Mouse (Mus musculus): ENCODE results near the gene Chit1. TPM values are rescaled to one million over a fixed set of nuclear protein-coding genes. Genes with fewer than 3 reads are reported as not detected.

The Chit1 gene
- polyA plus RNA-seq, 1 experiment: not detected

DNA sequence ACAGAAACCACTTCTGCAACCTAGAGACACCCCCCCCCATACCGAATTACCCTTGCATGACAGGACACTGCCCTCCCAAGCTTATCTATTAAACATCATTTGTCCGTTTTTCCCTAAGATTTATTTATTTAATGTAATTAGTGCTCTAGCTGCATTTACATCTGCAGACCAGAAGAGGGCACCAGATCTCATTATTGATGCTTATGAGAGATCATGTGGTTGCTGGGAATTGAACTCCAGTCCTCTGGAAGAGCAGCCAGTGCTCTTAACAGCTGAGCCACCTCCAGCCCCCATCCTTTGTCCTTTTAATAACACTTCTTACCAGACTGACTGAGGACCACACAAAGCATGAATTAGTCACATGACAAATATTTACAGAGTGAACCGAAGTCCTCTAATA lies 43.6 kb downstream of the Chit1 start:
- 44% methylated on average over 3 of the region's 3 CpGs for WGBS
- no peaks in the 10 kb centered on the region for H3K27me3 ChIP-seq (ENCODE audit: control insufficient read depth, insufficient read depth, low read length)
- peak; percentile 33; the same call in 1 of the 2 replicates for TF ChIP-seq CTCF (IDR thresholded peaks at IDR 0.05; ENCODE audit: extremely low read depth, insufficient read length, insufficient replicate concordance, low read depth, low read length)
- TF ChIP-seq POLR2A (IDR thresholded peaks at IDR 0.05; ENCODE audit: low read depth, low read length): no peak
- H3K4me3 ChIP-seq (ENCODE audit: low read depth, low read length): no peak overlapping the region
- H3K36me3 ChIP-seq (ENCODE audit: control insufficient read depth, insufficient read depth, low read length): no peaks in the 10 kb centered on the region
- no peak overlapping the region for H3K27ac ChIP-seq (ENCODE audit: insufficient read depth, low read depth, low read length)
- H3K4me1 ChIP-seq (ENCODE audit: control insufficient read depth, insufficient read depth, insufficient read length, low read length): no peaks in the 10 kb centered on the region

DNA sequence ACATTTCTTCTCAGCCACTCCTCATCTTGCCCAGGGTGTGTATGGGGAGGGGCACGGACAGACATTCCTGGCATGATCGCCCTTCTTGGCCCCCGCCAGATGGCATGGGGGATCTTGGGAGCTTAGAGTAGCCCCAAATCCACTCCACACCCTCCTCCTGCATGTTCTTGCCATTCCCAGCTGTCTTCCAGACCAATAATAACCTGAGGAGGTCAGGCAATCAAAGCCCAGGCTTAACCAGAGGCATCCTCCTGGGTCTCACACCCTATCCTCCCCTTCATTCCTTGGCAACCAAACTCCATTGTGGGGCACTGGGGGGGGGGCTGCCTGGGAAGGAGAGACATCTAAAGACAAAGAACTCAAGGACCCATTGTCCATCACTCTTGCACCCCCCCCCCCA lies 49.4 kb downstream of the Chit1 start:
- no peak overlapping the region for H3K4me3 ChIP-seq (ENCODE audit: low read depth, low read length)
- no peaks in the 10 kb centered on the region for H3K36me3 ChIP-seq (ENCODE audit: control insufficient read depth, insufficient read depth, low read length)
- TF ChIP-seq CTCF (IDR thresholded peaks at IDR 0.05; ENCODE audit: extremely low read depth, insufficient read length, insufficient replicate concordance, low read depth, low read length) (no peak), POLR2A (IDR thresholded peaks at IDR 0.05; ENCODE audit: low read depth, low read length) (no peak)
- H3K4me1 ChIP-seq (ENCODE audit: control insufficient read depth, insufficient read depth, insufficient read length, low read length): no peaks in the 10 kb centered on the region
- H3K27ac ChIP-seq (ENCODE audit: insufficient read depth, low read depth, low read length): no peak overlapping the region
- H3K27me3 ChIP-seq (ENCODE audit: control insufficient read depth, insufficient read depth, low read length): no peaks in the 10 kb centered on the region
- WGBS: 81% methylated on average over 3 of the region's 3 CpGs

DNA sequence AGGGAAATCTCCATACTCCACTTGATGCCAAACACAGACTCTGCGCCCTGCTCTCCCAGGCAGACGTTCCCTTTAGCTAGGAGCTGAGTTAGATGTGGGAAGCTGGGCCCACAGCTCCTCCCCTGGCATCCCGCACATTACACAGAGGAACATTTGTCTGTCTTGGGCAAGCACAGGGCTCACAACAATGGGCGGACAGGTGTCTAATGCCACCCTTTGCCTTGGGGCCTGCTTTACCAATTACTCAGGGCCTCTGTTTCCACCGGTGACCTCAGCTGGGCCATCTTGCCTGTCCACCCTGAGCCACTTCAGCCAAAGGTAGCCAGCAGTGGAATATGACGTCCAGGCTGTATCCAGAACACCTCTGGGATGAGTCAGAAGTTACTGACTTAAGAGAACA lies 50.4 kb downstream of the Chit1 start:
- Histone ChIP-seq H3K4me3 (ENCODE audit: low read depth, low read length) (no peak overlapping the region), H3K27ac (ENCODE audit: insufficient read depth, low read depth, low read length) (no peak overlapping the region), H3K36me3 (ENCODE audit: control insufficient read depth, insufficient read depth, low read length) (no peaks in the 10 kb centered on the region), H3K27me3 (ENCODE audit: control insufficient read depth, insufficient read depth, low read length) (no peaks in the 10 kb centered on the region), H3K4me1 (ENCODE audit: control insufficient read depth, insufficient read depth, insufficient read length, low read length) (no peaks in the 10 kb centered on the region)
- TF ChIP-seq POLR2A (IDR thresholded peaks at IDR 0.05; ENCODE audit: low read depth, low read length) (no peak), CTCF (IDR thresholded peaks at IDR 0.05; ENCODE audit: extremely low read depth, insufficient read length, insufficient replicate concordance, low read depth, low read length) (no peak)
- WGBS: 88% methylated on average over 6 of the region's 6 CpGs

DNA sequence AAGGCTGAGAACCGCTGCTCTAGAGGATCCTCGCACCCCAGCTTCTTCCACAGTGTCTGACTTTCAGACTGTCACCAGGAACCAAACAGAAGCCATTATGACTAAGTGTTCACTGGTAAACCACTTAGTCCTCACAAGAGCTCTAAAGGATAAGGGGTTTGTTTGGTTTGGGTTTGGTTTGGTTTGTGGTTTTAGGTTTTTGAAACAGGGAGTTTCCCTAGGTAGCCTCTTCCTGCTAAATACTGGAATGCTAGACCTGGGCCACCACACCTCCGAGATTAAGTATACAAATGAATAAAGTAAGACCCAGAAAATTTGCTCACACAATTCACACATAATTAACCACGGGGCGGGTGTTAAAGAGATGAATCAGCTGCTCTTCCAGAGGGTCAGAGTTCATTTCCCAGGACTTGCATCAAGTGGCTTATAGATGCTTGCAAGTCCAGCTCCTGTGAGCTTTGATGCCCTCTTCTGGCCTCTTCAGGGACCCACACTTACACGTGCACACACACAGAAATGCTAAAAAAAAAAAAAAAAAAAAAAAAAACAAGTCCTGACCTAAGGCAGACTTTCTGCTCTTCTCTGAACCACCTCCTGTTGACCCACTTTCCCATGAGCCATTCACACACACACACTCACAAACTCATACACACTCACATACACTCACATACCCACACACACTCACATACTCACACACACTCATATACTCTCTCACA lies 51.6 kb downstream of the Chit1 start:
- H3K27me3 ChIP-seq (ENCODE audit: control insufficient read depth, insufficient read depth, low read length): no peaks in the 10 kb centered on the region
- no peak overlapping the region for H3K27ac ChIP-seq (ENCODE audit: insufficient read depth, low read depth, low read length)
- H3K4me3 ChIP-seq (ENCODE audit: low read depth, low read length): no peak overlapping the region
- whole genome bisulfite sequencing: 64% methylated on average over 6 of the region's 6 CpGs
- no peaks in the 10 kb centered on the region for H3K4me1 ChIP-seq (ENCODE audit: control insufficient read depth, insufficient read depth, insufficient read length, low read length)
- H3K36me3 ChIP-seq (ENCODE audit: control insufficient read depth, insufficient read depth, low read length): no peaks in the 10 kb centered on the region
- TF ChIP-seq POLR2A (IDR thresholded peaks at IDR 0.05; ENCODE audit: low read depth, low read length): no peak
- no peak for TF ChIP-seq CTCF (IDR thresholded peaks at IDR 0.05; ENCODE audit: extremely low read depth, insufficient read length, insufficient replicate concordance, low read depth, low read length)

DNA sequence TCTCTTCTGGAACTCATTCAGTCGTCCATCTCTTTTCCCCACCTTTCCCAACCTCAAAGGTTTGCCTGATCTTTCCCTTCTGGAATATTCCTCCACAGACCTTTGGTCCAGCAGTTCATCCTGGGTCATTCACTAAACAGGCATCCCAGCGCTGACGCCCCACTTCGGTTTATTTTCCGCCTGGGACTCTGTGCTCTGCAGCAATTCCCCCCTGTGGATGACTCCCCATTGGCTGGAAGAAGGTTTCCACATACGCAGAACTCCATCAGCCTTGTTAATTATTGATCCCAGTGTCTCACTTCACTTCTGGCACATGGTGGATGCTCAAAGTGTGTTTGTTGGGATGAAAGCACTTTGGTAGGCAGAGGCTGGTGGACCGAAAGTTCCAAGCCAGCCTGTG lies 52.4 kb downstream of the Chit1 start:
- Histone ChIP-seq H3K36me3 (ENCODE audit: control insufficient read depth, insufficient read depth, low read length) (no peaks in the 10 kb centered on the region), H3K27me3 (ENCODE audit: control insufficient read depth, insufficient read depth, low read length) (no peaks in the 10 kb centered on the region), H3K27ac (ENCODE audit: insufficient read depth, low read depth, low read length) (no peak overlapping the region), H3K4me1 (ENCODE audit: control insufficient read depth, insufficient read depth, insufficient read length, low read length) (peaks cover 5% of the 10 kb centered on the region; the same call in 1 of the 2 replicates), H3K4me3 (ENCODE audit: low read depth, low read length) (no peak overlapping the region)
- TF ChIP-seq CTCF (IDR thresholded peaks at IDR 0.05; ENCODE audit: extremely low read depth, insufficient read length, insufficient replicate concordance, low read depth, low read length) (no peak), POLR2A (IDR thresholded peaks at IDR 0.05; ENCODE audit: low read depth, low read length) (no peak)
- WGBS: 43% methylated on average over 7 of the region's 7 CpGs

DNA sequence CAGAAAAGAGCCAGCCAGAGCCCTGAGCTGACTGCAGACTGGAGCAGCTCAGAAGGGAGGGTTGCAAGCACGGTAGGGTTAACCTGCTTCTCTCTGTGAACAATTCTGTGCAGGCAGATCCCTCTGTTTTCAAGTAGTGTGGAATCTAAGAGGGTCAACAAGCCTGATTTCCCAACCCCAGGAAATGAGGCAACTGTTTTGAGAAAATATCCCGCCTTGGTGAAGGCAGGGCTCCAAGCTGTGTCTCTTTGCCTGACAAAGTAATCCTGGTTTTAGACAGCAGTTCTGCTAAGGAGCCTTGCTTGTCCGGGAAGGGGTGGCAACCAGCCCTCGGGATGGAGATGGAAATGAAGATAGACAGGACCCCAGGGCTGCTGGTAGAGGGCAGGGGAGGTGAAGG lies 53.4 kb downstream of the Chit1 start:
- Histone ChIP-seq H3K27ac (ENCODE audit: insufficient read depth, low read depth, low read length) (no peak overlapping the region), H3K27me3 (ENCODE audit: control insufficient read depth, insufficient read depth, low read length) (no peaks in the 10 kb centered on the region), H3K4me3 (ENCODE audit: low read depth, low read length) (no peak overlapping the region), H3K36me3 (ENCODE audit: control insufficient read depth, insufficient read depth, low read length) (no peaks in the 10 kb centered on the region), H3K4me1 (ENCODE audit: control insufficient read depth, insufficient read depth, insufficient read length, low read length) (peaks cover 10% of the 10 kb centered on the region; the same call in 1 of the 2 replicates)
- TF ChIP-seq CTCF (IDR thresholded peaks at IDR 0.05; ENCODE audit: extremely low read depth, insufficient read length, insufficient replicate concordance, low read depth, low read length) (no peak), POLR2A (IDR thresholded peaks at IDR 0.05; ENCODE audit: low read depth, low read length) (no peak)
- 78% methylated on average over 4 of the region's 4 CpGs for WGBS

DNA sequence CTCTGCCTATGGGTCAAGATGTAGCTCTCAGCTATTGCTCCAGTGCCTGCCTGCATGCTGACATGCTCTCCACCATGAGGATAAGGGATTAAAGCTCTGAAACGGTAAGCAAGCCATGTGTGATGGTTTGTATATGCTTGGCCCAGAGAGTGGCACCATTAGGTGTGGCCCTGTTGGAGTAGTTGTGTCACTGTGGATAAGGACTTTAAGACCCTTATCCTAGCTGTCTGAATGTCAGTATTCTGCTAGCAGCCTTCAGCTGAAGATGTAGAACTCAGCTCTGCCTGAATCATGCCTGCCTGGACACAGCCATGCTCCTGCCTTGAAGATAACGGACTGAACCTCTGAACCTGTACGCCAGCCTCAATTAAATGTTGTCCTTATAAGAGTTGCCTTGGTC lies 55.5 kb downstream of the Chit1 start:
- Histone ChIP-seq H3K36me3 (ENCODE audit: control insufficient read depth, insufficient read depth, low read length) (no peaks in the 10 kb centered on the region), H3K4me1 (ENCODE audit: control insufficient read depth, insufficient read depth, insufficient read length, low read length) (peaks cover 10% of the 10 kb centered on the region; the same call in 1 of the 2 replicates), H3K27me3 (ENCODE audit: control insufficient read depth, insufficient read depth, low read length) (no peaks in the 10 kb centered on the region), H3K4me3 (ENCODE audit: low read depth, low read length) (no peak overlapping the region), H3K27ac (ENCODE audit: insufficient read depth, low read depth, low read length) (no peak overlapping the region)
- WGBS: 92% methylated on average over 3 of the region's 3 CpGs
- TF ChIP-seq CTCF (IDR thresholded peaks at IDR 0.05; ENCODE audit: extremely low read depth, insufficient read length, insufficient replicate concordance, low read depth, low read length): no peak
